Mouse (Mus musculus) CD4-positive, CD25-positive, alpha-beta regulatory T cell, adult 9 weeks (primary cell): ENCODE data around the gene Slc6a21. TPM values are rescaled to one million over a fixed set of nuclear protein-coding genes. Genes with fewer than 3 reads are reported as not detected.

ENCODE experiments used
- polyA plus RNA-seq: library from polyadenylated mRNA; unstranded; fragments of 100-300 nt; shearing (Covaris generic); gene quantifications from one replicate; pipeline ENCODE4 v1.2.1, GENCODE M21; 2017

Gene Slc6a21
- polyA plus RNA-seq: not detected

GRCm38 (mm10) chr7:45277136-45277760 is at the start of gene Slc6a21:
Gene Slc6a21, plus strand, starts transcription at chr7:45277513.

GRCm38 (mm10) chr7:45238723-45239496 is 38.4 kb upstream of the Slc6a21 start, which contains the start of gene Cd37:
Gene Cd37, minus strand, starts transcription at chr7:45239115.

GRCm38 (mm10) chr7:45240633-45241388 is 36.5 kb upstream of the Slc6a21 start, which contains the start of gene Slc6a16:
Gene Slc6a16, plus strand, starts transcription at chr7:45241085.

GRCm38 (mm10) chr7:45333431-45333982 is 56.2 kb downstream of the Slc6a21 start, which contains the start of gene Trpm4:
Gene Trpm4, minus strand, starts transcription at chr7:45333780.

GRCm38 (mm10) chr7:45335056-45335455 is 57.7 kb downstream of the Slc6a21 start, which contains the start of gene Hrc:
Gene Hrc, plus strand, starts transcription at chr7:45335290.

Other genes with a start within 250 kb of the Slc6a21 start
- 4.8 TPM for gene Prr12, start 224.6 kb upstream of the Slc6a21 start, polyA plus RNA-seq
- gene Nosip, start 215.1 kb upstream of the Slc6a21 start, polyA plus RNA-seq: 148 TPM
- 3.3 TPM for gene Prrg2, start 214.8 kb upstream of the Slc6a21 start, polyA plus RNA-seq
- 10.8 TPM for gene Rcn3, start 185.3 kb upstream of the Slc6a21 start, polyA plus RNA-seq
- 2.6 TPM for gene Fcgrt, start 173.7 kb upstream of the Slc6a21 start, polyA plus RNA-seq
- 3,383 TPM for gene Rps11, start 153.1 kb upstream of the Slc6a21 start, polyA plus RNA-seq
- gene Rpl13a, start 148.8 kb upstream of the Slc6a21 start, polyA plus RNA-seq: 3,108 TPM
- gene Gm45713, start 141.3 kb upstream of the Slc6a21 start, polyA plus RNA-seq: not detected
- gene Flt3l, start 141.1 kb upstream of the Slc6a21 start, polyA plus RNA-seq: 292 TPM
- 59.4 TPM for gene Pih1d1, start 123.2 kb upstream of the Slc6a21 start, polyA plus RNA-seq
- 67.0 TPM for gene Aldh16a1, start 122.9 kb upstream of the Slc6a21 start, polyA plus RNA-seq
- gene Slc17a7, start 113.6 kb upstream of the Slc6a21 start, polyA plus RNA-seq: not detected
- not detected for gene Gfy, start 97.9 kb upstream of the Slc6a21 start, polyA plus RNA-seq
- not detected for gene Pth2, start 96.5 kb upstream of the Slc6a21 start, polyA plus RNA-seq
- gene Ccdc155, start 72.6 kb upstream of the Slc6a21 start, polyA plus RNA-seq: 0.32 TPM
- 16.0 TPM for gene Dkkl1, start 65.4 kb upstream of the Slc6a21 start, polyA plus RNA-seq
- 2.9 TPM for gene Tead2, start 61.8 kb upstream of the Slc6a21 start, polyA plus RNA-seq
- gene Cd37, start 38.4 kb upstream of the Slc6a21 start, polyA plus RNA-seq: 598 TPM
- not detected for gene Slc6a16, start 36.4 kb upstream of the Slc6a21 start, polyA plus RNA-seq
- gene Trpm4, start 56.3 kb downstream of the Slc6a21 start, polyA plus RNA-seq: 16.3 TPM
- not detected for gene Hrc, start 57.8 kb downstream of the Slc6a21 start, polyA plus RNA-seq
- not detected for gene Ppfia3, start 89.5 kb downstream of the Slc6a21 start, polyA plus RNA-seq
- not detected for gene Lin7b, start 93.1 kb downstream of the Slc6a21 start, polyA plus RNA-seq
- 241 TPM for gene Snrnp70, start 118.2 kb downstream of the Slc6a21 start, polyA plus RNA-seq
- gene Kcna7, start 128.1 kb downstream of the Slc6a21 start, polyA plus RNA-seq: not detected
- gene Ntf5, start 136.2 kb downstream of the Slc6a21 start, polyA plus RNA-seq: 0.41 TPM
- gene Lhb, start 143.3 kb downstream of the Slc6a21 start, polyA plus RNA-seq: not detected
- 16.5 TPM for gene Gys1, start 157.3 kb downstream of the Slc6a21 start, polyA plus RNA-seq
- gene Ruvbl2, start 160.6 kb downstream of the Slc6a21 start, polyA plus RNA-seq: 77.4 TPM
- 2,511 TPM for gene Ftl1, start 182.4 kb downstream of the Slc6a21 start, polyA plus RNA-seq
- 228 TPM for gene Bax, start 189.4 kb downstream of the Slc6a21 start, polyA plus RNA-seq
- gene Tulp2, start 204.4 kb downstream of the Slc6a21 start, polyA plus RNA-seq: 1.4 TPM
- gene Gm45808, start 209.3 kb downstream of the Slc6a21 start, polyA plus RNA-seq: 0.68 TPM
- 0.88 TPM for gene Dhdh, start 211.3 kb downstream of the Slc6a21 start, polyA plus RNA-seq
- 262 TPM for gene Nucb1, start 232.9 kb downstream of the Slc6a21 start, polyA plus RNA-seq
- 74.3 TPM for gene Ppp1r15a, start 248.8 kb downstream of the Slc6a21 start, polyA plus RNA-seq
- gene Plekha4, start 248.8 kb downstream of the Slc6a21 start, polyA plus RNA-seq: 1.0 TPM